Mouse (Mus musculus) mesoderm, embryonic 11.5 days (tissue): Measurements from ENCODE around the gene 4930430A15Rik.
A peak's percentile ranks its signal among the peaks of the same experiment; 100 is the strongest.

ENCODE experiments used
- DNase-seq: peaks from one replicate; pipeline ENCODE4 v3.0.0-alpha.2; 2012; ENCODE audit warnings: low read depth, low spot score

Gene 4930430A15Rik

DNA sequence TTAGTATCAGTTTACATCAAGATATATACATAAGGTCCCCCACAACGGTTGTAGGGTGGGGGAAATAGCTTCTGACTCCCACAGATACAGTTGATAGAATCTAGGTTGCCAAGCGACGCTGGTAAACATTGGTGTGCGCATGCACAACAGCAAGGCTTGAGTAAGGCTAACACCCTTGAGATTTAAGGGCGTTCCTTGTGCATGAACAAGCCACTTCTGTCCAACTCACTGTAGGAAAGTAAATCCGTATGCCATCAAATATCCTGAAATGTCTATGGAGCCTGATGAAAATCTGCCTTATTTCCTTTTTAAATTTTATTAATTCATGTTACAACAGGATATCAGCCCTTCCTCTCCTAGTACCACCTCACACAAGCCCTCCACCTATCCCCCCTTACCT is at the start of gene 4930430A15Rik:
Gene 4930430A15Rik (minus strand): TSS at position 101 of the 400 bp plus-strand sequence.
- DNase-seq, result no peak

DNA sequence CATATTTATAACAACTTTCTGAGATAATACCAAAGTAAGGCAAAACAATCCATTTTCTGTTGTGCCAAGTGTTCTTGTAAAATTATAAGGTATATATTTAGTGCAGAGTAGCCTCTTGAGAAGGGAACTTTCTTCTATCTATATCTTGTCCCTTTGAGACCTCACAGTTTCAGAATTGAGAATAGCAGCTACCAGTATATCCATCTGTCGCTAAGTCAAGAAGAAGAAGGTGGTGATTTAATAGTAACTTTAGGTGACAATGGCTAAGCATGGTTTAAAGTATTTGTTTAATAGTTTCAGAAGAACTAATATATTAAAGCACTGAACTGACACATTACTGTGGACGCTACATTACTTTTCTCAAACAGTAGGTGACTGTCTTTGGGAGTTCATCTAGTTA is 44.6 kb upstream of the 4930430A15Rik start, which contains the start of gene Olfr1277:
Gene Olfr1277 (minus strand): TSS at position 101 of the 400 bp plus-strand sequence.
- DNase-seq, result no peak

- no peak for DNase-seq
Measured at GRCm38 (mm10) chr2:111254216-111254615, 24.8 kb upstream of the 4930430A15Rik start, which contains the start of gene Olfr1276. Gene Olfr1276, plus strand, starts transcription at chr2:111254516.

GRCm38 (mm10) chr2:111235186-111235585 is 5.8 kb upstream of the 4930430A15Rik start, which contains the start of gene Olfr1275:
Gene Olfr1275, minus strand, starts transcription at chr2:111235286.
- no peak for DNase-seq

- no peak for DNase-seq
Measured at GRCm38 (mm10) chr2:111182068-111182467, 47.3 kb downstream of the 4930430A15Rik start.

DNA sequence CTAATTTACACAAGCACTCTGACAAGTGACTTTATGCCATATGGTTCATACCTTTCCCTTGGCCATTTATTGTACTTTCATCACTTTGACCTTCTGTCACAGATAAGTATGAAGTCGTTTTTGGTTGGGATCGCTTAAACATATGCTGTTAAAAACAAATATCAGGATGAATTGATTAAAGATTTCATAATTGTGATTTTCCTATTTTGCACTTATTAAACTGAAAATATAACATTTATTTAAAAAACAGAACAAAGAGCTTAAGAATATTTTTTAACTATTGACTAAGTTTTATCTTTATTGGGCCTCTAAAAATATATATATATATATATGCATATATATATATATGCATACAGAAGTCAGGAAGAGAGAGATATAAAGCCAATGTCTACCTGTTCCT is 76.6 kb downstream of the 4930430A15Rik start, which contains the start of gene Gm15130:
Gene Gm15130 (minus strand): TSS at position 101 of the 400 bp plus-strand sequence.
- no peak for DNase-seq

GRCm38 (mm10) chr2:111135739-111136138 is 93.7 kb downstream of the 4930430A15Rik start:
- peak; percentile 23 for DNase-seq
